ENCODE assay signal across 9 mouse cellular contexts in genomic region chr8:45110064-45110812, GRCm38 (mm10). TPM values are rescaled to one million over a fixed set of nuclear protein-coding genes. Genes with fewer than 3 reads are reported as not detected.
DNase-seq lines count a peak whose midpoint lies in the region; ATAC-seq lines count a peak whose summit lies in the region.
"Had no signal": no experiment of that assay in that cellular context is flagged by ENCODE, and none has a peak within 500 bp of the region (broad histone marks: within the 10 kb centered on the region; RNA-seq: fewer than 3 reads in every experiment).

No protein-coding gene starts in this region.

- no peak overlapping the region for H3K27ac ChIP-seq in heart, embryonic 13.5 days (replicated peaks)
- H3K27ac ChIP-seq in hindbrain, embryonic 13.5 days = no peak overlapping the region
- H3K27ac ChIP-seq in midbrain, embryonic 12.5 days (replicated peaks) = no peak overlapping the region

- H3K4me3 ChIP-seq in heart, embryonic 13.5 days = peak overlapping the region; percentile 44
- H3K4me3 ChIP-seq in hindbrain, embryonic 13.5 days = peak overlapping the region; percentile 26
- H3K4me3 ChIP-seq in midbrain, embryonic 12.5 days = peak overlapping the region; percentile 30

- WGBS in heart, embryonic 13.5 days = 5% methylated on average over 16 of the region's 16 CpGs
- WGBS in hindbrain, embryonic 13.5 days = 11% methylated on average over 16 of the region's 16 CpGs
- WGBS in midbrain, embryonic 12.5 days = 17% methylated on average over 16 of the region's 16 CpGs

- no peaks in the 10 kb centered on the region for H3K9me3 ChIP-seq in heart, embryonic 13.5 days
- H3K9me3 ChIP-seq in hindbrain, embryonic 13.5 days = no peaks in the 10 kb centered on the region
- no peaks in the 10 kb centered on the region for H3K9me3 ChIP-seq in midbrain, embryonic 12.5 days

- H3K9ac ChIP-seq in heart, embryonic 13.5 days = peak overlapping the region; percentile 33; the same call in 1 of the 2 replicates
- H3K9ac ChIP-seq in hindbrain, embryonic 13.5 days = peak overlapping the region; percentile 19; the same call in 1 of the 2 replicates
- no peak overlapping the region for H3K9ac ChIP-seq in midbrain, embryonic 12.5 days (replicated peaks)

- intact Hi-C loops in heart, postnatal 25 days (cut with DNase I) = no loop called here

- H3K36me3 ChIP-seq in heart, embryonic 13.5 days = no peaks in the 10 kb centered on the region
- no peaks in the 10 kb centered on the region for H3K36me3 ChIP-seq in hindbrain, embryonic 13.5 days
- H3K36me3 ChIP-seq in midbrain, embryonic 12.5 days = no peaks in the 10 kb centered on the region

- H3K4me2 ChIP-seq in heart, embryonic 13.5 days = peak overlapping the region; percentile 70
- H3K4me2 ChIP-seq in hindbrain, embryonic 13.5 days = peak overlapping the region; percentile 57
- peak overlapping the region; percentile 48 for H3K4me2 ChIP-seq in midbrain, embryonic 12.5 days (replicated peaks)

- peaks cover 19% of the 10 kb centered on the region for H3K4me1 ChIP-seq in heart, embryonic 13.5 days
- H3K4me1 ChIP-seq in hindbrain, embryonic 13.5 days (replicated peaks) = peaks cover 20% of the 10 kb centered on the region
- H3K4me1 ChIP-seq in midbrain, embryonic 12.5 days = peaks cover 18% of the 10 kb centered on the region

- no peak; the same call in 1 of the 2 replicates for ATAC-seq in heart, embryonic 13.5 days (ENCODE audit: extremely low read depth, insufficient number of reproducible peaks, low FRiP score, low TSS enrichment)
- ATAC-seq in hindbrain, embryonic 13.5 days (ENCODE audit: low FRiP score) = peak; percentile 57
- peak; percentile 57 for ATAC-seq in midbrain, embryonic 12.5 days (ENCODE audit: low FRiP score, low read depth)
- no peak for ATAC-seq in megakaryocyte-erythroid progenitor cell, adult 5-6 weeks (replicated peaks; ENCODE audit: low FRiP score, low TSS enrichment, poor library complexity, severe bottlenecking)

- no peak for DNase-seq in heart, postnatal 25 days (ENCODE audit: low spot score)
- DNase-seq in R1 (ENCODE audit: low read depth, low spot score) = peak; percentile 13
- DNase-seq in layer of hippocampus, postnatal 10 days (ENCODE audit: low spot score in 2 of 2) = no peak
- DNase-seq in layer of hippocampus, postnatal 25 days (ENCODE audit: extremely low spot score in 1 of 2, low spot score in 1 of 2) = no peak
- DNase-seq: gastrocnemius, postnatal 10 days had no signal

- peaks cover 48% of the 10 kb centered on the region for H3K27me3 ChIP-seq in heart, embryonic 13.5 days (replicated peaks)
- no peaks in the 10 kb centered on the region for H3K27me3 ChIP-seq in hindbrain, embryonic 13.5 days
- H3K27me3 ChIP-seq in midbrain, embryonic 12.5 days = peaks cover 11% of the 10 kb centered on the region

RNA-seq across cellular contexts. Expression of gene Mtnr1a, which starts 41.3 kb away (rescaled TPM):
- polyA plus RNA-seq in heart, embryonic 13.5 days (2015; fragmentation: Nextera tagmentation; extraction: Ambion mirVana) = 0.09 and 0.15 TPM in 2 replicates
- not detected for total RNA-seq in heart, postnatal 25 days (2021)
- 0.21 TPM in 2 replicates for polyA plus RNA-seq in hindbrain, embryonic 13.5 days (2015; fragmentation: Nextera tagmentation; extraction: Ambion mirVana)
- polyA plus RNA-seq in midbrain, embryonic 12.5 days (2016; fragmentation: Nextera tagmentation; extraction: Ambion mirVana) = 0.11 and 0.38 TPM in 2 replicates
- total RNA-seq in layer of hippocampus, postnatal 10 days (2021) = not detected
- not detected in 2 replicates for total RNA-seq in megakaryocyte-erythroid progenitor cell, adult 5-6 weeks (2014; fragmentation: Nextera tagmentation)
- total RNA-seq in megakaryocyte-erythroid progenitor cell, adult 5-6 weeks (2017) = not detected in 2 replicates
- not detected for total RNA-seq in layer of hippocampus, postnatal 25 days (2021)
- total RNA-seq: gastrocnemius, postnatal 10 days had no signal

Comparison
In these comparisons a context has a peak if more than half of its experiments do, and no peak if none do; other contexts are left out.
1. ATAC-seq: peak in hindbrain, embryonic 13.5 days (single experiment) and midbrain, embryonic 12.5 days (single experiment); none in heart, embryonic 13.5 days (single experiment) and megakaryocyte-erythroid progenitor cell, adult 5-6 weeks (single experiment).
2. Peak in every context shown above with its lines, with median percentiles within 50 percentile points of each other: H3K4me2 ChIP-seq and H3K4me3 ChIP-seq.